Mouse (Mus musculus): ENCODE measurements around the gene Eri2. TPM values are rescaled to one million over a fixed set of nuclear protein-coding genes. Genes with fewer than 3 reads are reported as not detected.
"Not testable (repeated sequence)": the region's sequence is repeated elsewhere in the genome, so short reads cannot be mapped to it uniquely, and the experiment has no call there.

Eri2 gene
- total and polyA plus RNA-seq, 2 experiments from 2014 or later = 5.6 to 12.1 TPM

DNA sequence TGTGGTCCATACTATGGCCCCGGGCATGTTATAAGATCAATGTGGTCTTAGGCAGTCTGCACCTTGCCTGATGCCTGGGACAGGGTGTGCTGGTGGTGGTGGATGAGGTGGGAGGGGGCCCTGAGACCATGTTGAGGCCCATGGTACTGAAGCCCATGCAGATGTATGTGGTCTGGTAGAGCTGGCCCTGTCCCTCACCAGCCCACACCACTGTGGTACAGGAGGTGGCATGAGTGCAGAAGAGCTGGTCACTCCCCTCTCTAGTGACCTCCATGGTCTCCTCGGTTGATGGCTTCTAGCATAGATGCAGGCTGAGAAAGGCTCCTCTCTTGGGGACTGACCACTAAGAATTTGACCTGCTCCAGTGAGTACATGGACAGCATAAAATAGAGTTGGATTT is 55.0 kb downstream of the Eri2 start:
- 84% methylated on average over 2 of the region's 2 CpGs for WGBS

DNA sequence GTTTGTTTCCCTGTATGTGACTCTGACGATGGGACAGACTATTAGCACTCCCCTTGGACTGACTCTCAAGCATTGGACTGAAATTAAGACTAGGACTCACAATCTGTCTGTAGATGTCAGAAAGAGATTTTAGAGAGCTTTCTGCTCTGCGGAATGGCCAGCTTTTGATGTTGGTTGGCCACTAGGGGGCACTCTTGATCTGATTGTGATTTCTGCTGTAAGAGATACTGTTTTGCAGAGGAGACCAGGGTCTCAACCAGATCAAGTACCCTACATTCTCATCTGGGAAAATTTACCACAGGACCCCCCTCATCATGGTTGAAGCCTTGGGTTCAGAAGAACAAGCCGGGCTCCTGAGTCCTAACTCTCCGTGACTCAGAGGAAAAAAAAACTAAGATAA is 62.6 kb downstream of the Eri2 start:
- ATAC-seq (ENCODE audit: insufficient read depth, low read depth); H3K36me3 ChIP-seq (replicated peaks; ENCODE audit: control insufficient read depth, insufficient read depth, low read length); H3K9ac ChIP-seq (replicated peaks; ENCODE audit: low read depth, low read length); H3K4me3 ChIP-seq (ENCODE audit: low read depth, low read length); H3K4me2 ChIP-seq (ENCODE audit: low read depth, low read length); H3K9me3 ChIP-seq (replicated peaks; ENCODE audit: control insufficient read depth, low read length); H3K27me3 ChIP-seq (ENCODE audit: control insufficient read depth, insufficient read depth, low read length); H3K27ac ChIP-seq (ENCODE audit: low read depth); DNase-seq (ENCODE audit: low spot score); H3K4me1 ChIP-seq (ENCODE audit: control insufficient read depth, insufficient read depth): not testable (repeated sequence)
- WGBS = 85% methylated on average over 4 of the region's 4 CpGs

More for the DNA sequence above, 55.0 kb downstream of the Eri2 start:
- Histone ChIP-seq H3K36me3 (replicated peaks; ENCODE audit: control insufficient read depth, insufficient read depth, low read length) (no peaks in the 10 kb centered on the region), H3K27ac (ENCODE audit: low read depth) (no peak overlapping the region), H3K9ac (replicated peaks; ENCODE audit: low read depth, low read length) (no peak overlapping the region), H3K4me1 (ENCODE audit: control insufficient read depth, insufficient read depth) (no peaks in the 10 kb centered on the region), H3K27me3 (ENCODE audit: control insufficient read depth, insufficient read depth, low read length) (no peaks in the 10 kb centered on the region), H3K9me3 (replicated peaks; ENCODE audit: control insufficient read depth, low read length) (no peaks in the 10 kb centered on the region), H3K4me2 (ENCODE audit: low read depth, low read length) (no peak overlapping the region), H3K4me3 (ENCODE audit: low read depth, low read length) (no peak overlapping the region)
- DNase-seq (ENCODE audit: low spot score) (no peak), ATAC-seq (ENCODE audit: insufficient read depth, low read depth) (no peak)
- no peak for TF ChIP-seq CTCF (IDR thresholded peaks at IDR 0.05; ENCODE audit: low read depth)
- TF ChIP-seq EP300 (IDR thresholded peaks at IDR 0.05; ENCODE audit: low read depth) = no peak

DNA sequence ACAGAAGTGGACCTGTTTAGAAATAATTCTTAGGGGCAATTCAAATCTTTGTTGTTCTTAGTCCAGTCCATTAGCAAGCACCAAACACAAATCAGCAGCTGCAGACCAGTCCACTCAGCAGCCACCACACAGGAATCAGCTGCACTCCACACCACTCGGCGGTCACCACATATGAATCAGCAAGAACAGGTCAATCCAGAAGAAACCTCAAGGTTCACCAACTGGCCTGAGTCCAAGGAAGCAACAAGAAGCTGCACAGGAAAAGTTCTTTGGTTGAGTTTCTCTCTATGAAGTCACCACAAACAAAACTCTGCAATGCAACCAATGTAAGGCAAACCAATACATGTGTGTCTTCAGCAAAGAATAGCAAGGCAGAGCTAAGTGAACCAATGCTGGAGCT is 66.2 kb downstream of the Eri2 start:
- WGBS = 87% methylated on average over 2 of the region's 2 CpGs
- Histone ChIP-seq H3K9me3 (replicated peaks; ENCODE audit: control insufficient read depth, low read length) (no peaks in the 10 kb centered on the region), H3K4me2 (ENCODE audit: low read depth, low read length) (no peak overlapping the region), H3K27me3 (ENCODE audit: control insufficient read depth, insufficient read depth, low read length) (no peaks in the 10 kb centered on the region), H3K36me3 (replicated peaks; ENCODE audit: control insufficient read depth, insufficient read depth, low read length) (no peaks in the 10 kb centered on the region), H3K4me1 (ENCODE audit: control insufficient read depth, insufficient read depth) (no peaks in the 10 kb centered on the region), H3K27ac (ENCODE audit: low read depth) (no peak overlapping the region), H3K9ac (replicated peaks; ENCODE audit: low read depth, low read length) (no peak overlapping the region), H3K4me3 (ENCODE audit: low read depth, low read length) (no peak overlapping the region)
- no peak for DNase-seq (ENCODE audit: low spot score)
- ATAC-seq (ENCODE audit: insufficient read depth, low read depth) = no peak
- no peak for TF ChIP-seq CTCF (IDR thresholded peaks at IDR 0.05; ENCODE audit: low read depth)
- TF ChIP-seq EP300 (IDR thresholded peaks at IDR 0.05; ENCODE audit: low read depth) = no peak

DNA sequence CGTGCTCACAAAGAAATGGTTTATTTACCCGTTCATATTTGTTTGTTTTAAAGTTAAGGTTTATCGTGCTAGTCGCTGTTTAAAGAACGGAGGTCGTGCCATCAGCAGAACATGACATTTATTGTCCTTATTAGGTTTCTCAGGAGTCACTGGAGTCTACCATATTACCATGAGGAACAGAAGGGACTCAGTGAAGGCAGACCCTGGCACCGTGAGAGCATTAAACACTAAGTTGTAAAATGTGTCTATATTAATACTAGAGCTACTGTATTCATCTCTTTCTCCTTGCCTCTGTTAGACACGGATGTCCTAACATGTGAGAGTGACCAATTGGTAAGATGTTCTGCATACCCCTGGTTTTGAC is 72.9 kb downstream of the Eri2 start:
- peak overlapping the region; percentile 79 for H3K4me3 ChIP-seq (ENCODE audit: low read depth, low read length)
- H3K9me3 ChIP-seq (replicated peaks; ENCODE audit: control insufficient read depth, low read length) = no peaks in the 10 kb centered on the region
- H3K9ac ChIP-seq (replicated peaks; ENCODE audit: low read depth, low read length) = peak overlapping the region; percentile 15; the same call in 1 of the 2 replicates
- no peaks in the 10 kb centered on the region for H3K27me3 ChIP-seq (ENCODE audit: control insufficient read depth, insufficient read depth, low read length)
- WGBS = 13% methylated on average over 8 of the region's 8 CpGs
- DNase-seq (ENCODE audit: low spot score) (no peak), ATAC-seq (ENCODE audit: insufficient read depth, low read depth) (peak; percentile 25; the same call in 1 of the 2 replicates)
- peak overlapping the region; percentile 78 for H3K4me2 ChIP-seq (ENCODE audit: low read depth, low read length)
- no peak for TF ChIP-seq EP300 (IDR thresholded peaks at IDR 0.05; ENCODE audit: low read depth)
- TF ChIP-seq CTCF (IDR thresholded peaks at IDR 0.05; ENCODE audit: low read depth) = no peak
- H3K36me3 ChIP-seq (replicated peaks; ENCODE audit: control insufficient read depth, insufficient read depth, low read length) = peaks cover 29% of the 10 kb centered on the region
- peaks cover 6% of the 10 kb centered on the region for H3K4me1 ChIP-seq (ENCODE audit: control insufficient read depth, insufficient read depth)
- H3K27ac ChIP-seq (ENCODE audit: low read depth) = peak overlapping the region; percentile 52; the same call in 1 of the 2 replicates

DNA sequence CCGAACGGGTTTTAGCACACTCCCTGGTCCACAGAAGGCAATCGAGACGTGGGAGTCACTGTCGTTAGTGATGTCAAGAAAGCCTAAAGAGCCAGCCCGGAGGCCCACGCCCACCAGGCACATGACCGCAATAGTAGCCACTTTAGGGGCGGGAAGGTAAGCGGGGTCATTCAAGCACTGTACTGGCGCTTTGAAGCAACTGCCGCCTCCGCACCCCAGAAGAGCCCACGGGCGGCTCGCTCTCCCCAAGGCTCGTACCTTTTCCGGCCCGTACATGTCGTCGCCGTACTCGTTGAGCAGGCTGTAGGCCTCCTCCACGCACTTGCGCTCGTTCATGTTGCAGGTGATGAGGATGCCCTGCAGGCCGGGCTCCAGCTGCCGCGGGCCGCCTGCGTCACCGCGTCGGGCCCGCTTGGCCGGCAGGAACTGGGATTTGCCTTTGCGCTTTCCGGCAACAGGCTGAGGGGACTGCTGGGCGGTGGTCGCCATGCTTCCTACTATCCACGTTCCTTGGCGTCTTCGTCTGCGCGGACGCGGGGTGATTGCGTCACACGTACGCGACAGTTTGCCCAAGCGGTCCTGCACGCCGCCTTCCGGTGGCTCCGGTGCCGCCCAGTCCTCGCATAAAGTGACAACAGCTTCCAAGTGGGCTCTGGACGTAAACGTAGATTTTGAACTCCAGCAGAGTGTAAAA is 73.5 kb downstream of the Eri2 start, which contains the start of gene Thumpd1:
Thumpd1 (minus strand) TSS at position 546 of the 694 bp plus-strand sequence.
- Histone ChIP-seq H3K27ac (ENCODE audit: low read depth) (peak within 1 kb of the TSS; percentile 59), H3K9me3 (replicated peaks; ENCODE audit: control insufficient read depth, low read length) (no peaks in the 10 kb centered on the region), H3K4me3 (ENCODE audit: low read depth, low read length) (peak within 1 kb of the TSS; percentile 79), H3K36me3 (replicated peaks; ENCODE audit: control insufficient read depth, insufficient read depth, low read length) (peaks cover 34% of the 10 kb centered on the region), H3K4me1 (ENCODE audit: control insufficient read depth, insufficient read depth) (peaks cover 6% of the 10 kb centered on the region), H3K4me2 (ENCODE audit: low read depth, low read length) (peak within 1 kb of the TSS; percentile 78), H3K27me3 (ENCODE audit: control insufficient read depth, insufficient read depth, low read length) (no peaks in the 10 kb centered on the region), H3K9ac (replicated peaks; ENCODE audit: low read depth, low read length) (peak within 1 kb of the TSS; percentile 75)
- ATAC-seq (ENCODE audit: insufficient read depth, low read depth) (peak; percentile 94), DNase-seq (ENCODE audit: low spot score) (peak; percentile 88)
- TF ChIP-seq CTCF (IDR thresholded peaks at IDR 0.05; ENCODE audit: low read depth) (peak; percentile 66), EP300 (IDR thresholded peaks at IDR 0.05; ENCODE audit: low read depth) (no peak)
- under 1% methylated on average over 60 of the region's 60 CpGs for WGBS

Other genes with a start within 250 kb of the Eri2 start
- not detected in 2 replicates for gene Acsm2, start 239.7 kb downstream of the Eri2 start, total RNA-seq (2014; rRNA removed; ENCODE audit: low replicate concordance)
- not detected in 2 replicates for gene Acsm2, start 239.7 kb downstream of the Eri2 start, polyA plus RNA-seq (2015; fragmentation: Nextera tagmentation; extraction: Ambion mirVana)
- gene Acsm1, start 187.0 kb downstream of the Eri2 start, total RNA-seq (2014; rRNA removed; ENCODE audit: low replicate concordance) = not detected in 2 replicates
- 0.05 and 0.48 TPM in 2 replicates for gene Acsm1, start 187.0 kb downstream of the Eri2 start, polyA plus RNA-seq (2015; fragmentation: Nextera tagmentation; extraction: Ambion mirVana)
- not detected in 2 replicates for gene Acsm4, start 104.0 kb downstream of the Eri2 start, total RNA-seq (2014; rRNA removed; ENCODE audit: low replicate concordance)
- not detected in 2 replicates for gene Acsm4, start 104.0 kb downstream of the Eri2 start, polyA plus RNA-seq (2015; fragmentation: Nextera tagmentation; extraction: Ambion mirVana)
- gene Thumpd1, start 73.3 kb downstream of the Eri2 start, total RNA-seq (2014; rRNA removed; ENCODE audit: low replicate concordance) = 15.8 and 21.1 TPM in 2 replicates
- 29.9 and 32.8 TPM in 2 replicates for gene Thumpd1, start 73.3 kb downstream of the Eri2 start, polyA plus RNA-seq (2015; fragmentation: Nextera tagmentation; extraction: Ambion mirVana)
- 0.08 TPM in 1 of 2 replicates, not detected in the other for gene Acsm3, start 33.1 kb downstream of the Eri2 start, total RNA-seq (2014; rRNA removed; ENCODE audit: low replicate concordance)
- not detected in 2 replicates for gene Acsm3, start 33.1 kb downstream of the Eri2 start, polyA plus RNA-seq (2015; fragmentation: Nextera tagmentation; extraction: Ambion mirVana)
- 3.5 and 7.4 TPM in 2 replicates for gene Rexo5, start 52 bp downstream of the Eri2 start, total RNA-seq (2014; rRNA removed; ENCODE audit: low replicate concordance)
- 4.1 and 4.5 TPM in 2 replicates for gene Rexo5, start 52 bp downstream of the Eri2 start, polyA plus RNA-seq (2015; fragmentation: Nextera tagmentation; extraction: Ambion mirVana)
- 3.0 and 11.9 TPM in 2 replicates for gene Lyrm1, start 101.8 kb upstream of the Eri2 start, total RNA-seq (2014; rRNA removed; ENCODE audit: low replicate concordance)
- gene Lyrm1, start 101.8 kb upstream of the Eri2 start, polyA plus RNA-seq (2015; fragmentation: Nextera tagmentation; extraction: Ambion mirVana) = 8.4 and 9.2 TPM in 2 replicates
- gene Dcun1d3, start 102.2 kb upstream of the Eri2 start, total RNA-seq (2014; rRNA removed; ENCODE audit: low replicate concordance) = 2.8 and 8.2 TPM in 2 replicates
- gene Dcun1d3, start 102.2 kb upstream of the Eri2 start, polyA plus RNA-seq (2015; fragmentation: Nextera tagmentation; extraction: Ambion mirVana) = 4.8 and 5.5 TPM in 2 replicates